Mouse (Mus musculus) midbrain, postnatal 0 days (tissue): Measurements from ENCODE around the gene Selenok. TPM values are rescaled to one million over a fixed set of nuclear protein-coding genes. Genes with fewer than 3 reads are reported as not detected.

Experiments
- ATAC-seq: fragments of 200-750 bp; cut with Nextera tagmentation; 2 replicates; pipeline ENCODE4 v1.8.0; 2017; ENCODE audit warnings: moderate number of reproducible peaks, mild to moderate bottlenecking, moderate TSS enrichment, moderate library complexity; ENCODE audit not compliant: low FRiP score
- DNase-seq: peaks from one replicate; pipeline ENCODE4 v3.0.0-alpha.2; 2015; ENCODE audit warnings: low spot score
- H3K27ac ChIP-seq: fragments of 300-500 bp; sonication (generic); 2 replicates; pipeline ENCODE4 v1.5.1; 2014; ENCODE audit warnings: low read depth, mild to moderate bottlenecking, low read length, mixed read lengths
- H3K27me3 ChIP-seq: fragments of 300-500 bp; sonication (generic); 2 replicates; pipeline ENCODE4 v1.6.1; 2014; ENCODE audit warnings: low read length, control low read depth, mixed read lengths; ENCODE audit not compliant: insufficient read depth
- H3K36me3 ChIP-seq: fragments of 300-500 bp; sonication (generic); 2 replicates; pipeline ENCODE4 v1.6.1; 2014; ENCODE audit warnings: low read length, control low read depth, mixed read lengths; ENCODE audit not compliant: insufficient read depth
- H3K4me1 ChIP-seq: fragments of 300-500 bp; sonication (generic); 2 replicates; pipeline ENCODE4 v1.6.1; 2014; ENCODE audit warnings: mild to moderate bottlenecking, control low read depth, antibody characterized with exemption, low read length, mixed read lengths; ENCODE audit not compliant: insufficient read depth
- H3K4me2 ChIP-seq: fragments of 300-500 bp; sonication (generic); 2 replicates; pipeline ENCODE4 v1.6.1; 2014; ENCODE audit warnings: low read depth, mild to moderate bottlenecking, low read length, mixed read lengths; ENCODE audit not compliant: poor library complexity, severe bottlenecking
- H3K4me3 ChIP-seq: fragments of 300-500 bp; sonication (generic); 2 replicates; pipeline ENCODE4 v1.5.1; 2014; ENCODE audit warnings: low read depth, mild to moderate bottlenecking, low read length, moderate library complexity
- H3K9ac ChIP-seq: fragments of 300-500 bp; sonication (generic); replicated peaks from 2 replicates; pipeline ENCODE4 v1.6.1; 2014; ENCODE audit warnings: mild to moderate bottlenecking, low read length, moderate library complexity, mixed read lengths; ENCODE audit not compliant: poor library complexity, severe bottlenecking
- H3K9me3 ChIP-seq: fragments of 300-500 bp; sonication (generic); 2 replicates; pipeline ENCODE4 v1.6.1; 2016; ENCODE audit warnings: low read length, control low read depth
- CTCF ChIP-seq: IDR thresholded peaks from 2 replicates; pipeline ENCODE4 v1.5.1; 2016; ENCODE audit warnings: antibody characterized with exemption, mild to moderate bottlenecking
- WGBS: fragments of 180-500 bp; shearing (Covaris S2); extraction: QIAGEN DNeasy Blood & Tissue Kit; methylation state at CpG from one replicate; pipeline ENCODE4 v1.1.7; 2014; 5-methylcytosine and 5-hydroxymethylcytosine counted together
- polyA plus RNA-seq: library from polyadenylated mRNA; unstranded; fragments of >200 nt; fragmentation: Nextera tagmentation; extraction: Ambion mirVana; gene quantifications from 2 replicates; pipeline ENCODE4 v1.2.1, GENCODE M21; 2015
- total RNA-seq: library from RNA; depleted of rRNA; stranded (reverse); fragments of >200 nt; gene quantifications from 2 replicates; pipeline ENCODE4 v1.2.3, GENCODE M21; 2014; rRNA removed

Selenok gene
- total RNA-seq: 82.8 and 125 TPM in 2 replicates
- 420 and 430 TPM in 2 replicates for polyA plus RNA-seq

- Histone ChIP-seq H3K4me2 (peak within 1 kb of the TSS; percentile 78), H3K27me3 (no peaks in the 10 kb centered on the region), H3K36me3 (peaks cover 21% of the 10 kb centered on the region), H3K27ac (peak within 1 kb of the TSS; percentile 76), H3K9ac (peak within 1 kb of the TSS; percentile 72), H3K9me3 (no peaks in the 10 kb centered on the region), H3K4me3 (peak within 1 kb of the TSS; percentile 52), H3K4me1 (peaks cover 7% of the 10 kb centered on the region)
- TF ChIP-seq CTCF: no peak
- WGBS: 2% methylated on average over 49 of the region's 49 CpGs
- ATAC-seq: peak; percentile 100
- DNase-seq: peak; percentile 100
Measured at GRCm38 (mm10) chr14:29968075-29968821, at the start of gene Selenok. Selenok (plus strand) TSS chr14:29968308.

DNA sequence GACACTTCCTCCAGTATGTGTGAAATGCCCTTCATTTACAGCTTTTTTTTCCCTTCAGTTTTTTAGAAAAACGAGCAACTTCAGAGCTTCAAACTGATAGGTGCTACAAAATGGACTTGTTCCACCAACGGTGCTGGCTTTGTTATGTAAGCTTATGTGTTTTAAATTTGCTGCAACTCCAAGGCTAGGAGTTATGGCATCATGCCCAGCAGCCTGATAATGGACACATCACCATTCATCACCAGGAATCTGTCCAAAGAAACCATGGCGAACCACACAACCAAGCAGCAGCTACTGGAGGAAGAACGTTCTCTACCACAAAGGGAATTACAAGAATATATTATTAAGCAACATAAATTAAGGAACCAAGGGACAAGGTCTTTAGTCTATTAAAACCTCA lies 39.1 kb upstream of the Selenok start:
- H3K27me3 ChIP-seq: no peaks in the 10 kb centered on the region
- DNase-seq (no peak), ATAC-seq (no peak)
- H3K4me2 ChIP-seq: no peak overlapping the region
- no peaks in the 10 kb centered on the region for H3K36me3 ChIP-seq
- H3K4me3 ChIP-seq: no peak overlapping the region
- H3K9ac ChIP-seq: no peak overlapping the region
- no peak for TF ChIP-seq CTCF
- WGBS: 65% methylated on average over 4 of the region's 4 CpGs
- no peaks in the 10 kb centered on the region for H3K4me1 ChIP-seq
- H3K27ac ChIP-seq: no peak overlapping the region
- 0 out of 2 replicates have a peak, but pooled peaks cover 3% of the 10 kb centered on the region for H3K9me3 ChIP-seq

DNA sequence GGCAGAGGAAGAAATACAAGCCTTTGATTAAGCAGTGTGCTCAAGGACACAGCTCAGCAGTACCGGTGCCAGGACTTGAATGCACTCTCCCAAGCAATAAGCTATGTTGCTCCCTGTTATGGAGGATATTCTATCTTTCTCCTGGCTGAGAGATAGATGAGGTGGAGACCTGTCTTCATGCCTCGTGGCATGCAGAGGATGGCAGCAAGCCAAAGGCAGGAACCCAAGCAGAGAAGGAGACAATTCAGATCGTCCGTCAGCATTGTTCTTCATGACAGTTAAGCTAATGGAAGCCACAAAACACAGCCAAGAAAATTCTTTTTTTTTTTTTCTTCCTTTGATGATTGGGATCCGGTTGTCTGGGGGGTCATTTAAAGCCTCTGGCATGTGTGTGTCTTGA lies 32.6 kb upstream of the Selenok start:
- Histone ChIP-seq H3K4me1 (0 out of 2 replicates have a peak, but pooled peaks cover 3% of the 10 kb centered on the region), H3K36me3 (no peaks in the 10 kb centered on the region), H3K4me2 (no peak overlapping the region), H3K4me3 (no peak overlapping the region), H3K9me3 (no peaks in the 10 kb centered on the region), H3K27me3 (no peaks in the 10 kb centered on the region), H3K9ac (no peak overlapping the region), H3K27ac (no peak overlapping the region)
- DNase-seq (peak; percentile 43), ATAC-seq (no peak)
- whole genome bisulfite sequencing: 39% methylated on average over 5 of the region's 5 CpGs
- TF ChIP-seq CTCF: no peak

DNA sequence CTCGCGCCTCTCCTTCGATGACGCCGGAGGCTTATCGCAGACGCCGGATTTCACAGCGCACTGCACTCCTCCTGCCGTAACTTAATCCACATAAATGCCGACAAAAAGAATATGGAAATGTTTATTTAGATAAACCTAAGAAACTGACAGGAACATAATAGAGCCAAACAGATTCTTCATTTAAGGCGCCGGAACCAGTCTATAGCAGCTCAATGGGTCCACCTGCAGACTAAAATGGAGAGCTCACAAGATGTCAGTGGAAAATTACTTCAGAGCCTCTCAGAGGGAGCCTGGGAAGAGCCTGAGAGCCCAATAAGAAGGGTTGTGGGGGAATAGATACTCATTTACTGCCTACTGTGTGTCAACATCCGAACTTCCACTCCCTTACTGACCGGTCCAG lies 30.6 kb upstream of the Selenok start:
- 49% methylated on average over 15 of the region's 15 CpGs for WGBS
- Histone ChIP-seq H3K27me3 (no peaks in the 10 kb centered on the region), H3K27ac (no peak overlapping the region), H3K4me3 (peak overlapping the region; percentile 14; the same call in 1 of the 2 replicates), H3K9me3 (no peaks in the 10 kb centered on the region), H3K4me1 (0 out of 2 replicates have a peak, but pooled peaks cover 3% of the 10 kb centered on the region), H3K9ac (no peak overlapping the region), H3K36me3 (no peaks in the 10 kb centered on the region), H3K4me2 (peak overlapping the region; percentile 41)
- ATAC-seq: 0 out of 2 replicates have a peak, but pooled peaks have one; percentile 60
- peak; percentile 79 for TF ChIP-seq CTCF
- DNase-seq: peak; percentile 78

GRCm38 (mm10) chr14:29939600-29940312 lies 28.4 kb upstream of the Selenok start:
- no peaks in the 10 kb centered on the region for H3K27me3 ChIP-seq
- 0 out of 2 replicates have a peak, but pooled peaks cover 3% of the 10 kb centered on the region for H3K4me1 ChIP-seq
- no peak overlapping the region for H3K27ac ChIP-seq
- 38% methylated on average over 20 of the region's 20 CpGs for WGBS
- no peaks in the 10 kb centered on the region for H3K36me3 ChIP-seq
- DNase-seq (no peak), ATAC-seq (no peak)
- no peak overlapping the region for H3K9ac ChIP-seq
- peak; percentile 47 for TF ChIP-seq CTCF
- H3K4me2 ChIP-seq: peak overlapping the region; percentile 26; the same call in 1 of the 2 replicates
- no peaks in the 10 kb centered on the region for H3K9me3 ChIP-seq
- H3K4me3 ChIP-seq: no peak overlapping the region
